Mouse (Mus musculus) limb, embryonic 11.5 days (tissue): ENCODE results near the gene Igsf9b. TPM values are rescaled to one million over a fixed set of nuclear protein-coding genes. Genes with fewer than 3 reads are reported as not detected.

ENCODE experiments used
- ATAC-seq: fragments of 200-750 bp; cut with Nextera tagmentation; 2 replicates; pipeline ENCODE4 v1.8.0; 2017; ENCODE audit warnings: low read depth; ENCODE audit not compliant: insufficient number of reproducible peaks, low FRiP score, low TSS enrichment
- DNase-seq: peaks from one replicate; pipeline ENCODE4 v3.0.0-alpha.2; 2015; ENCODE audit warnings: low spot score
- H3K27ac ChIP-seq: fragments of 300-500 bp; sonication (generic); replicated peaks from 2 replicates; pipeline ENCODE4 v1.5.1; 2014; ENCODE audit warnings: low read depth, mild to moderate bottlenecking, low read length
- H3K27me3 ChIP-seq: fragments of 300-500 bp; sonication (generic); 2 replicates; pipeline ENCODE4 v1.6.1; 2014; ENCODE audit warnings: mild to moderate bottlenecking, low read length, mixed read lengths; ENCODE audit not compliant: control insufficient read depth, insufficient read depth
- H3K36me3 ChIP-seq: fragments of 300-500 bp; sonication (generic); 2 replicates; pipeline ENCODE4 v1.6.1; 2014; ENCODE audit warnings: mild to moderate bottlenecking, low read length, moderate library complexity, mixed read lengths; ENCODE audit not compliant: control insufficient read depth, insufficient read depth
- H3K4me1 ChIP-seq: fragments of 300-500 bp; sonication (generic); 2 replicates; pipeline ENCODE4 v1.6.1; 2014; ENCODE audit warnings: low read length, mixed read lengths; ENCODE audit not compliant: control insufficient read depth, insufficient read depth
- H3K4me2 ChIP-seq: fragments of 300-500 bp; sonication (generic); 2 replicates; pipeline ENCODE4 v1.6.1; 2014; ENCODE audit warnings: low read depth, mild to moderate bottlenecking, moderate library complexity; ENCODE audit not compliant: severe bottlenecking
- H3K4me3 ChIP-seq: fragments of 300-500 bp; sonication (generic); 2 replicates; pipeline ENCODE4 v1.5.1; 2014; ENCODE audit warnings: low read depth, low read length
- H3K9ac ChIP-seq: fragments of 300-500 bp; sonication (generic); 2 replicates; pipeline ENCODE4 v1.6.1; 2014; ENCODE audit warnings: mild to moderate bottlenecking, low read length
- H3K9me3 ChIP-seq: fragments of 300-500 bp; sonication (generic); 2 replicates; pipeline ENCODE4 v1.6.1; 2016; ENCODE audit warnings: low read length; ENCODE audit not compliant: control insufficient read depth
- WGBS: fragments of 180-500 bp; shearing (Covaris S2); extraction: QIAGEN DNeasy Blood & Tissue Kit; methylation state at CpG from one replicate; pipeline ENCODE4 v1.1.7; 2014; 5-methylcytosine and 5-hydroxymethylcytosine counted together
- polyA plus RNA-seq: library from polyadenylated mRNA; unstranded; fragments of >200 nt; fragmentation: Nextera tagmentation; extraction: Ambion mirVana; gene quantifications from 2 replicates; pipeline ENCODE4 v1.2.1, GENCODE M21; 2014

Gene Igsf9b
- 2.5 and 2.9 TPM in 2 replicates for polyA plus RNA-seq

DNA sequence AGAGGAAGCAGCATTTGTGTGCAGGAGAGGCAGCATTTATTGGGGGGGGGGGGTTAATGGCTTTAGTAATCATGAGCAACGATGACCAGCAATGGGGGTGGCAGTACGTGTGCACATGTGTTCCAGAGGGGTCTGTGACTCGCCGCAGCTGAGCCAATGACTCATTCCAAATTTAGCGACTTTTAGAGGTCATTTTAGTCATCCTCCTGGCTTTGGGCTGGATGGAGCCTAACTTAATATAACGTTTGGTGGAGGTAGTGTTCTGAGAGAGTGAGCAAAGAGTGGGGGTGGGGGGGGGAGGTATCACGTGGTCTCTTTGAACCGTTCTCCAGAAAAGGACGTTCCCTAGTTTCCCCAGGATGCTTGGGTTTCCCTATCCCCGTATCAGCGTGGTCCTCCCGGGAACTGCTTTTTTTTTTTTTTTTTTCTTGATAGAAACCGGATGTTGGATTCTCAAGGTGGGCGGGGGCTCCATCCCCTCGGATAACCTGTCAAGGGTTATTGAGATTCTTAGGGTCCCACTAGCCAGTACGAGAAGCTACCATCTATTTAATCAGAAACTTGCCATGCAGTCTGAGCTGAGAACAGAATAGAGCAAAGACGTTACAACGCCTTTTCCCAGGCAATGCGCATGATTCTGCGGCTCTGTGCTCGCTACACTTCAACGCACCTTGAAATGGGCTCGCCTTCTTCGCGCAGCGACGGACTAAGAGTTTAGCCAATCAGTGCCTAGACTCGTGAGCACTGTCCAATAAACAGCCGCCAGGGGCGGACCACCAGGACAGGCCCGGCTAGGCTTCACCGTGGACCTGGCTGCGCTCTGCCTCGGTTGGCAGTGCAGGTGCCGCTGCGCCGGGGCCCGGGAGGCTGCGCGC is at the start of gene Igsf9b:
Gene Igsf9b, plus strand, starts transcription at position 794 of the 875 bp plus-strand sequence.
- H3K4me1 ChIP-seq: peaks cover 26% of the 10 kb centered on the region

DNA sequence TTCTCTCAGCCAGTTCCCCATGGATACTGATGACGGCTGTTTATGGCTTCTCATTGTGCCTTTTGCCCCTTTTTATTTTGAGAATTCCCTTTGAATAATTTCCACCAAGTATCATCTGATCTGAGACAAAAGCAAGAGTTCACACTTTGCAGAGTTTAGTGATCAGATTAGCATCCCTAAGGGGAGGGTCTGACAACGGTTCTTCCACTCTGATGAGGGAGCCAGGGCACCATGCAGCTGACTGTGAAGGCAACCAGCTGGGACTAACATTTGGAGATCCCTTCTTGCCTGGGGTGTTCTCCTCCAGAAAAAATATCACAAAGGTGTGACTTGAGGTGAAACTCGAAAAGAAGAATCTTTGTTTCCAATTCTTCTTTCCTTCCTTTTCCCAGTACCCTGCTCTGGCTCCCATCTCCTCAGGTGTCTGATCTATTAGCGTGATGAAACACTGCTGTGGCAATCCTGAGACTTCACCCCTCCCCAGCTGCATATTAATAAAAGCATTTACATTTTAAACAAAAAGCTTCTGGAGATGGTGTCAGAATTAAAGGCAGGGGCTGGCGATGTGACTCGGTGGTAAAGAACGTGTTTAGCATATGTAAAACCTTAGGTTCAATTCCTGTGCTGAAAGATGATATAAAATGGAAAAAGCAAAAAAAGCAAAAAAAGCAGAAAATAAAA is 46.8 kb upstream of the Igsf9b start:
- DNase-seq (no peak), ATAC-seq (no peak)
- H3K4me3 ChIP-seq: no peak overlapping the region
- no peaks in the 10 kb centered on the region for H3K27me3 ChIP-seq
- WGBS: 68% methylated on average over 7 of the region's 7 CpGs
- H3K9ac ChIP-seq: no peak overlapping the region
- H3K4me2 ChIP-seq: no peak overlapping the region
- no peak overlapping the region for H3K27ac ChIP-seq
- H3K36me3 ChIP-seq: no peaks in the 10 kb centered on the region
- no peaks in the 10 kb centered on the region for H3K9me3 ChIP-seq
- H3K4me1 ChIP-seq: no peaks in the 10 kb centered on the region

More for the DNA sequence above, at the start of gene Igsf9b:
- under 1% methylated on average over 40 of the region's 40 CpGs for WGBS
- DNase-seq (peak; percentile 92), ATAC-seq (peak; percentile 96)
- H3K9ac ChIP-seq: peak within 1 kb of the TSS; percentile 47
- H3K27ac ChIP-seq: no peak within 1 kb of the TSS
- H3K4me3 ChIP-seq: peak within 1 kb of the TSS; percentile 67
- H3K27me3 ChIP-seq: peaks cover 12% of the 10 kb centered on the region; the same call in 1 of the 2 replicates
- H3K9me3 ChIP-seq: no peaks in the 10 kb centered on the region
- H3K36me3 ChIP-seq: no peaks in the 10 kb centered on the region
- peak within 1 kb of the TSS; percentile 90 for H3K4me2 ChIP-seq

GRCm38 (mm10) chr9:27256454-27256853 is 42.5 kb upstream of the Igsf9b start:
- 66% methylated on average over 6 of the region's 6 CpGs for WGBS
- no peak overlapping the region for H3K9ac ChIP-seq
- H3K27me3 ChIP-seq: no peaks in the 10 kb centered on the region
- ATAC-seq (no peak), DNase-seq (no peak)
- no peaks in the 10 kb centered on the region for H3K9me3 ChIP-seq
- H3K4me2 ChIP-seq: no peak overlapping the region
- no peak overlapping the region for H3K27ac ChIP-seq
- H3K4me3 ChIP-seq: no peak overlapping the region
- H3K4me1 ChIP-seq: no peaks in the 10 kb centered on the region
- H3K36me3 ChIP-seq: no peaks in the 10 kb centered on the region

GRCm38 (mm10) chr9:27260378-27260947 is 38.5 kb upstream of the Igsf9b start:
- no peak overlapping the region for H3K4me3 ChIP-seq
- no peak overlapping the region for H3K4me2 ChIP-seq
- no peaks in the 10 kb centered on the region for H3K9me3 ChIP-seq
- WGBS: 83% methylated on average over 3 of the region's 3 CpGs
- H3K27me3 ChIP-seq: no peaks in the 10 kb centered on the region
- no peaks in the 10 kb centered on the region for H3K36me3 ChIP-seq
- H3K9ac ChIP-seq: no peak overlapping the region
- no peak overlapping the region for H3K27ac ChIP-seq
- ATAC-seq (no peak), DNase-seq (no peak)
- H3K4me1 ChIP-seq: no peaks in the 10 kb centered on the region

- no peaks in the 10 kb centered on the region for H3K9me3 ChIP-seq
- H3K9ac ChIP-seq: no peak overlapping the region
- ATAC-seq: no peak
- WGBS: 80% methylated on average over 2 of the region's 2 CpGs
- H3K36me3 ChIP-seq: no peaks in the 10 kb centered on the region
- no peaks in the 10 kb centered on the region for H3K27me3 ChIP-seq
- no peaks in the 10 kb centered on the region for H3K4me1 ChIP-seq
- no peak overlapping the region for H3K4me3 ChIP-seq
- H3K4me2 ChIP-seq: no peak overlapping the region
- DNase-seq: no peak
- no peak overlapping the region for H3K27ac ChIP-seq
Observed at GRCm38 (mm10) chr9:27261905-27262304, 37.1 kb upstream of the Igsf9b start.

GRCm38 (mm10) chr9:27265009-27265408 is 34.0 kb upstream of the Igsf9b start:
- DNase-seq: no peak
- no peak overlapping the region for H3K4me2 ChIP-seq
- ATAC-seq: no peak
- H3K27me3 ChIP-seq: no peaks in the 10 kb centered on the region
- WGBS: 61% methylated on average over 3 of the region's 3 CpGs
- H3K36me3 ChIP-seq: no peaks in the 10 kb centered on the region
- H3K4me1 ChIP-seq: no peaks in the 10 kb centered on the region
- no peak overlapping the region for H3K4me3 ChIP-seq
- H3K27ac ChIP-seq: no peak overlapping the region
- H3K9me3 ChIP-seq: no peaks in the 10 kb centered on the region
- no peak overlapping the region for H3K9ac ChIP-seq

GRCm38 (mm10) chr9:27267878-27268277 is 31.1 kb upstream of the Igsf9b start:
- Histone ChIP-seq H3K9me3 (no peaks in the 10 kb centered on the region; the same call in 1 of the 2 replicates), H3K4me1 (no peaks in the 10 kb centered on the region), H3K4me3 (no peak overlapping the region), H3K36me3 (no peaks in the 10 kb centered on the region), H3K27ac (no peak overlapping the region), H3K9ac (no peak overlapping the region), H3K27me3 (no peaks in the 10 kb centered on the region), H3K4me2 (no peak overlapping the region)
- DNase-seq (no peak), ATAC-seq (no peak)
- 89% methylated on average over 5 of the region's 5 CpGs for WGBS

DNA sequence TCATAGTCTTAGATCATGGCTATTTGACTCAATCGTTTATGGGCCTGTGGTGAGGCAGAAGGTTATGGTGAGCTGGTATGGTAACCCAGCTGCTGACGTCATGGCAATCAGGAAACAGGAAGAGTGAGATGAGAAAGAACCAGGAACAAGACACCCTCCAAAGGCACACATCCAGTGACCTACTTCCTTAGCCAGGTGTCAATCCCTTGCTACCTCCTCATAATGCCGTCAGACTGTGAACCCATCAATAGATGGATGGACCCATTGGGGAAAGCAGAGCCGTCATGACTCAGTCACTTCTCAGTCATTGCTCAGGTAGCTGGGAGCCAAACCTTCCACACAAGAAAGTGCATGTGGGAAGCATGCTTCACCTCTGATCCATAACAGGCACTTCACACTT is 30.5 kb upstream of the Igsf9b start:
- no peaks in the 10 kb centered on the region for H3K4me1 ChIP-seq
- H3K36me3 ChIP-seq: no peaks in the 10 kb centered on the region
- no peak overlapping the region for H3K4me3 ChIP-seq
- H3K9me3 ChIP-seq: no peaks in the 10 kb centered on the region; the same call in 1 of the 2 replicates
- WGBS: 81% methylated on average over 4 of the region's 4 CpGs
- no peak overlapping the region for H3K9ac ChIP-seq
- H3K27ac ChIP-seq: no peak overlapping the region
- ATAC-seq (no peak), DNase-seq (no peak)
- no peak overlapping the region for H3K4me2 ChIP-seq
- no peaks in the 10 kb centered on the region for H3K27me3 ChIP-seq
